Mouse (Mus musculus) hindbrain, embryonic 13.5 days (tissue): ENCODE measurements at regions not wholly inside any gene's neighbourhood (a gene's known extent, or its start where the extent isn't known, plus 50 kb on each side); places are given as distances from the start of the nearest gene placed in this dataset.

Experiments used
- ATAC-seq: fragments of 200-750 bp; cut with Nextera tagmentation; 2 replicates; pipeline ENCODE4 v1.8.0; 2017; ENCODE audit warnings: moderate TSS enrichment; ENCODE audit not compliant: low FRiP score
- H3K27ac ChIP-seq: fragments of 300-500 bp; sonication (generic); 2 replicates; pipeline ENCODE4 v1.5.1; 2015; ENCODE audit warnings: inconsistent platforms, mild to moderate bottlenecking, moderate library complexity
- H3K27me3 ChIP-seq: fragments of 300-500 bp; sonication (generic); 2 replicates; pipeline ENCODE4 v1.6.1; 2015; ENCODE audit warnings: mild to moderate bottlenecking, inconsistent platforms
- H3K36me3 ChIP-seq: fragments of 300-500 bp; sonication (generic); 2 replicates; pipeline ENCODE4 v1.6.1; 2015; ENCODE audit warnings: mild to moderate bottlenecking, inconsistent platforms
- H3K4me1 ChIP-seq: fragments of 300-500 bp; sonication (generic); replicated peaks from 2 replicates; pipeline ENCODE4 v1.6.1; 2015; ENCODE audit warnings: inconsistent platforms
- H3K4me2 ChIP-seq: fragments of 300-500 bp; sonication (generic); 2 replicates; pipeline ENCODE4 v1.6.1; 2015; ENCODE audit warnings: inconsistent platforms, mild to moderate bottlenecking, moderate library complexity
- H3K4me3 ChIP-seq: fragments of 300-500 bp; sonication (generic); 2 replicates; pipeline ENCODE4 v1.5.1; 2015; ENCODE audit warnings: mild to moderate bottlenecking, inconsistent platforms
- H3K9ac ChIP-seq: fragments of 300-500 bp; sonication (generic); 2 replicates; pipeline ENCODE4 v1.6.1; 2015; ENCODE audit warnings: mild to moderate bottlenecking, inconsistent platforms
- H3K9me3 ChIP-seq: fragments of 300-500 bp; sonication (generic); 2 replicates; pipeline ENCODE4 v1.6.1; 2016; ENCODE audit warnings: inconsistent platforms
- WGBS: fragments of 180-500 bp; shearing (Covaris S2); methylation state at CpG from one replicate; pipeline ENCODE4 v1.1.7; 2015; 5-methylcytosine and 5-hydroxymethylcytosine counted together

GRCm38 (mm10) chr7:36829710-36830109 lies 131.8 kb downstream of the Tshz3 start:
- no peak for ATAC-seq
- Histone ChIP-seq H3K4me1 (peaks cover 8% of the 10 kb centered on the region; the same call in 1 of the 2 replicates), H3K9ac (no peak overlapping the region), H3K9me3 (no peaks in the 10 kb centered on the region), H3K27ac (no peak overlapping the region), H3K27me3 (no peaks in the 10 kb centered on the region), H3K4me3 (no peak overlapping the region), H3K4me2 (no peak overlapping the region), H3K36me3 (no peaks in the 10 kb centered on the region)
- WGBS, result 84% methylated on average over 8 of the region's 8 CpGs

GRCm38 (mm10) chr7:36830155-36830554 lies 132.2 kb downstream of the Tshz3 start:
- Histone ChIP-seq H3K27ac (no peak overlapping the region), H3K9ac (no peak overlapping the region), H3K9me3 (no peaks in the 10 kb centered on the region), H3K4me1 (peaks cover 8% of the 10 kb centered on the region; the same call in 1 of the 2 replicates), H3K36me3 (no peaks in the 10 kb centered on the region), H3K4me2 (no peak overlapping the region), H3K4me3 (no peak overlapping the region), H3K27me3 (no peaks in the 10 kb centered on the region)
- 69% methylated on average over 2 of the region's 2 CpGs for WGBS
- no peak for ATAC-seq

GRCm38 (mm10) chr7:36848279-36848678 lies 150.4 kb downstream of the Tshz3 start:
- no peak overlapping the region for H3K9ac ChIP-seq
- H3K4me3 ChIP-seq, result no peak overlapping the region
- ATAC-seq, result no peak
- no peaks in the 10 kb centered on the region for H3K27me3 ChIP-seq
- H3K27ac ChIP-seq, result no peak overlapping the region
- WGBS, result 75% methylated on average over 2 of the region's 2 CpGs
- 0 out of 2 replicates have a peak, but pooled peaks cover 3% of the 10 kb centered on the region for H3K4me1 ChIP-seq
- H3K36me3 ChIP-seq, result no peaks in the 10 kb centered on the region
- H3K9me3 ChIP-seq, result no peaks in the 10 kb centered on the region
- no peak overlapping the region for H3K4me2 ChIP-seq

- no peak overlapping the region for H3K27ac ChIP-seq
- WGBS, result 83% methylated on average over 4 of the region's 4 CpGs
- no peaks in the 10 kb centered on the region for H3K9me3 ChIP-seq
- H3K36me3 ChIP-seq, result no peaks in the 10 kb centered on the region
- H3K4me1 ChIP-seq, result 0 out of 2 replicates have a peak, but pooled peaks cover 3% of the 10 kb centered on the region
- no peak overlapping the region for H3K9ac ChIP-seq
- no peak overlapping the region for H3K4me3 ChIP-seq
- no peak for ATAC-seq
- H3K4me2 ChIP-seq, result no peak overlapping the region
- H3K27me3 ChIP-seq, result no peaks in the 10 kb centered on the region
Observed at GRCm38 (mm10) chr7:36851275-36851889, 153.5 kb downstream of the Tshz3 start.

GRCm38 (mm10) chr7:36854308-36854707 lies 156.4 kb downstream of the Tshz3 start:
- H3K27me3 ChIP-seq, result no peaks in the 10 kb centered on the region
- H3K27ac ChIP-seq, result no peak overlapping the region
- no peak for ATAC-seq
- H3K9ac ChIP-seq, result no peak overlapping the region
- no peaks in the 10 kb centered on the region for H3K36me3 ChIP-seq
- H3K4me1 ChIP-seq, result no peaks in the 10 kb centered on the region
- H3K9me3 ChIP-seq, result no peaks in the 10 kb centered on the region
- H3K4me3 ChIP-seq, result no peak overlapping the region
- H3K4me2 ChIP-seq, result no peak overlapping the region

- no peak overlapping the region for H3K27ac ChIP-seq
- no peaks in the 10 kb centered on the region for H3K27me3 ChIP-seq
- WGBS, result 96% methylated on average over 7 of the region's 7 CpGs
- no peaks in the 10 kb centered on the region for H3K4me1 ChIP-seq
- no peak overlapping the region for H3K4me2 ChIP-seq
- H3K36me3 ChIP-seq, result no peaks in the 10 kb centered on the region
- H3K4me3 ChIP-seq, result no peak overlapping the region
- H3K9me3 ChIP-seq, result no peaks in the 10 kb centered on the region
- H3K9ac ChIP-seq, result no peak overlapping the region
- ATAC-seq, result no peak
Observed at GRCm38 (mm10) chr7:36859428-36859827, 161.5 kb downstream of the Tshz3 start.

- 88% methylated on average over 7 of the region's 7 CpGs for WGBS
- H3K36me3 ChIP-seq, result no peaks in the 10 kb centered on the region
- H3K4me1 ChIP-seq, result no peaks in the 10 kb centered on the region
- no peak overlapping the region for H3K4me2 ChIP-seq
- H3K27ac ChIP-seq, result no peak overlapping the region
- H3K27me3 ChIP-seq, result no peaks in the 10 kb centered on the region
- H3K9ac ChIP-seq, result no peak overlapping the region
- H3K9me3 ChIP-seq, result no peaks in the 10 kb centered on the region
- H3K4me3 ChIP-seq, result no peak overlapping the region
- ATAC-seq, result no peak
Observed at GRCm38 (mm10) chr7:36862481-36862880, 164.6 kb downstream of the Tshz3 start.

- Histone ChIP-seq H3K4me3 (no peak overlapping the region), H3K27ac (no peak overlapping the region), H3K9ac (no peak overlapping the region), H3K27me3 (no peaks in the 10 kb centered on the region), H3K9me3 (no peaks in the 10 kb centered on the region), H3K4me2 (no peak overlapping the region), H3K4me1 (no peaks in the 10 kb centered on the region), H3K36me3 (no peaks in the 10 kb centered on the region)
- WGBS, result 93% methylated on average over 5 of the region's 5 CpGs
- no peak for ATAC-seq
Observed at GRCm38 (mm10) chr7:36863745-36864144, 165.8 kb downstream of the Tshz3 start.

GRCm38 (mm10) chr7:36864675-36865074 lies 166.8 kb downstream of the Tshz3 start:
- 83% methylated on average over 4 of the region's 4 CpGs for WGBS
- Histone ChIP-seq H3K9me3 (no peaks in the 10 kb centered on the region), H3K4me3 (no peak overlapping the region), H3K9ac (no peak overlapping the region), H3K36me3 (no peaks in the 10 kb centered on the region), H3K4me2 (no peak overlapping the region), H3K4me1 (no peaks in the 10 kb centered on the region), H3K27me3 (no peaks in the 10 kb centered on the region), H3K27ac (no peak overlapping the region)
- no peak for ATAC-seq

- WGBS, result 75% methylated on average over 12 of the region's 12 CpGs
- Histone ChIP-seq H3K9me3 (no peaks in the 10 kb centered on the region), H3K4me1 (no peaks in the 10 kb centered on the region), H3K27me3 (no peaks in the 10 kb centered on the region), H3K36me3 (no peaks in the 10 kb centered on the region), H3K9ac (no peak overlapping the region), H3K4me2 (no peak overlapping the region), H3K4me3 (no peak overlapping the region), H3K27ac (no peak overlapping the region)
- no peak for ATAC-seq
Observed at GRCm38 (mm10) chr7:36866602-36867001, 168.7 kb downstream of the Tshz3 start.

- Histone ChIP-seq H3K4me1 (peaks cover 37% of the 10 kb centered on the region), H3K27ac (peak overlapping the region; percentile 19; the same call in 1 of the 2 replicates), H3K9ac (no peak overlapping the region), H3K36me3 (no peaks in the 10 kb centered on the region), H3K4me2 (no peak overlapping the region), H3K4me3 (no peak overlapping the region), H3K9me3 (no peaks in the 10 kb centered on the region), H3K27me3 (no peaks in the 10 kb centered on the region)
- no peak for ATAC-seq
- 69% methylated on average over 5 of the region's 5 CpGs for WGBS
Observed at GRCm38 (mm10) chr7:36874004-36874403, 176.1 kb downstream of the Tshz3 start.

- H3K36me3 ChIP-seq, result no peaks in the 10 kb centered on the region
- H3K4me1 ChIP-seq, result peaks cover 37% of the 10 kb centered on the region
- H3K4me3 ChIP-seq, result no peak overlapping the region
- WGBS, result 7% methylated on average over 7 of the region's 7 CpGs
- no peaks in the 10 kb centered on the region for H3K9me3 ChIP-seq
- H3K27ac ChIP-seq, result no peak overlapping the region
- no peak overlapping the region for H3K4me2 ChIP-seq
- no peak overlapping the region for H3K9ac ChIP-seq
- H3K27me3 ChIP-seq, result no peaks in the 10 kb centered on the region
- ATAC-seq, result no peak
Observed at GRCm38 (mm10) chr7:36877686-36878085, 179.8 kb downstream of the Tshz3 start.

- no peak overlapping the region for H3K4me3 ChIP-seq
- peaks cover 38% of the 10 kb centered on the region for H3K4me1 ChIP-seq
- H3K9me3 ChIP-seq, result no peaks in the 10 kb centered on the region
- no peaks in the 10 kb centered on the region for H3K27me3 ChIP-seq
- peak; percentile 52 for ATAC-seq
- 40% methylated on average over 18 of the region's 18 CpGs for WGBS
- no peak overlapping the region for H3K4me2 ChIP-seq
- no peak overlapping the region for H3K9ac ChIP-seq
- H3K27ac ChIP-seq, result peak overlapping the region; percentile 69
- no peaks in the 10 kb centered on the region for H3K36me3 ChIP-seq
Observed at GRCm38 (mm10) chr7:36892776-36893500, 195.0 kb downstream of the Tshz3 start.
